Mouse (Mus musculus): ENCODE results near the gene Lag3. TPM values are rescaled to one million over a fixed set of nuclear protein-coding genes. Genes with fewer than 3 reads are reported as not detected.

Gene Lag3
- polyA plus RNA-seq, 1 experiment from 2014 or later, result 2.7 TPM

GRCm38 (mm10) chr6:124925173-124925793, 13.8 kb upstream of the Lag3 start:
- Histone ChIP-seq H3K27ac (ENCODE audit: low read depth, low read length) (no peak overlapping the region), H3K4me1 (ENCODE audit: control insufficient read depth, insufficient read depth, low read length) (peaks cover 17% of the 10 kb centered on the region), H3K4me2 (ENCODE audit: low read length) (no peak overlapping the region), H3K9me3 (replicated peaks; ENCODE audit: control insufficient read depth, low read length) (no peaks in the 10 kb centered on the region), H3K4me3 (ENCODE audit: low read depth, low read length) (no peak overlapping the region), H3K36me3 (ENCODE audit: control insufficient read depth, insufficient read depth, low read length) (no peaks in the 10 kb centered on the region), H3K9ac (ENCODE audit: low read length) (no peak overlapping the region), H3K27me3 (replicated peaks; ENCODE audit: control insufficient read depth, insufficient read depth, low read length) (no peaks in the 10 kb centered on the region)
- 36% methylated on average over 12 of the region's 12 CpGs for WGBS
- DNase-seq (ENCODE audit: low spot score) (no peak), ATAC-seq (no peak)

GRCm38 (mm10) chr6:124921539-124921938, 10.0 kb upstream of the Lag3 start:
- Histone ChIP-seq H3K4me1 (ENCODE audit: control insufficient read depth, insufficient read depth, low read length) (peaks cover 23% of the 10 kb centered on the region), H3K4me2 (ENCODE audit: low read length) (no peak overlapping the region), H3K27ac (ENCODE audit: low read depth, low read length) (peak overlapping the region; percentile 100; the same call in 1 of the 2 replicates), H3K36me3 (ENCODE audit: control insufficient read depth, insufficient read depth, low read length) (no peaks in the 10 kb centered on the region), H3K9me3 (replicated peaks; ENCODE audit: control insufficient read depth, low read length) (no peaks in the 10 kb centered on the region), H3K9ac (ENCODE audit: low read length) (no peak overlapping the region), H3K27me3 (replicated peaks; ENCODE audit: control insufficient read depth, insufficient read depth, low read length) (no peaks in the 10 kb centered on the region), H3K4me3 (ENCODE audit: low read depth, low read length) (no peak overlapping the region)
- 65% methylated on average over 4 of the region's 4 CpGs for WGBS
- DNase-seq (ENCODE audit: low spot score), result no peak
- ATAC-seq, result no peak

GRCm38 (mm10) chr6:124920318-124921085, 9.0 kb upstream of the Lag3 start:
- DNase-seq (ENCODE audit: low spot score) (no peak), ATAC-seq (no peak)
- H3K4me1 ChIP-seq (ENCODE audit: control insufficient read depth, insufficient read depth, low read length), result peaks cover 29% of the 10 kb centered on the region

GRCm38 (mm10) chr6:124919695-124920317, 8.3 kb upstream of the Lag3 start, which contains the start of gene Ptms:
Ptms (minus strand) TSS chr6:124920103.
- H3K4me2 ChIP-seq (ENCODE audit: low read length), result peak within 1 kb of the TSS; percentile 100
- under 1% methylated on average over 13 of the region's 13 CpGs for WGBS
- H3K9ac ChIP-seq (ENCODE audit: low read length), result peak within 1 kb of the TSS; percentile 100; the same call in 1 of the 2 replicates
- no peaks in the 10 kb centered on the region for H3K27me3 ChIP-seq (replicated peaks; ENCODE audit: control insufficient read depth, insufficient read depth, low read length)
- peaks cover 2% of the 10 kb centered on the region for H3K36me3 ChIP-seq (ENCODE audit: control insufficient read depth, insufficient read depth, low read length)
- H3K4me3 ChIP-seq (ENCODE audit: low read depth, low read length), result peak within 1 kb of the TSS; percentile 93
- peak; percentile 98 for DNase-seq (ENCODE audit: low spot score)
- H3K4me1 ChIP-seq (ENCODE audit: control insufficient read depth, insufficient read depth, low read length), result peaks cover 36% of the 10 kb centered on the region
- peak within 1 kb of the TSS; percentile 100 for H3K27ac ChIP-seq (ENCODE audit: low read depth, low read length)
- no peaks in the 10 kb centered on the region for H3K9me3 ChIP-seq (replicated peaks; ENCODE audit: control insufficient read depth, low read length)
- ATAC-seq, result peak; percentile 82

More at GRCm38 (mm10) chr6:124920318-124921085, 9.0 kb upstream of the Lag3 start:
- peak overlapping the region; percentile 52; the same call in 1 of the 2 replicates for H3K9ac ChIP-seq (ENCODE audit: low read length)
- no peaks in the 10 kb centered on the region for H3K9me3 ChIP-seq (replicated peaks; ENCODE audit: control insufficient read depth, low read length)
- H3K36me3 ChIP-seq (ENCODE audit: control insufficient read depth, insufficient read depth, low read length), result no peaks in the 10 kb centered on the region
- WGBS, result 23% methylated on average over 9 of the region's 9 CpGs
- H3K27me3 ChIP-seq (replicated peaks; ENCODE audit: control insufficient read depth, insufficient read depth, low read length), result no peaks in the 10 kb centered on the region
- peak overlapping the region; percentile 100 for H3K27ac ChIP-seq (ENCODE audit: low read depth, low read length)
- H3K4me3 ChIP-seq (ENCODE audit: low read depth, low read length), result peak overlapping the region; percentile 10; the same call in 1 of the 2 replicates
- peak overlapping the region; percentile 100 for H3K4me2 ChIP-seq (ENCODE audit: low read length)

GRCm38 (mm10) chr6:124918890-124919627, 7.6 kb upstream of the Lag3 start:
- peaks cover 10% of the 10 kb centered on the region for H3K36me3 ChIP-seq (ENCODE audit: control insufficient read depth, insufficient read depth, low read length)

GRCm38 (mm10) chr6:124918331-124918690, 6.8 kb upstream of the Lag3 start:
- Histone ChIP-seq H3K9ac (ENCODE audit: low read length) (peak overlapping the region; percentile 100), H3K4me2 (ENCODE audit: low read length) (peak overlapping the region; percentile 100), H3K27ac (ENCODE audit: low read depth, low read length) (peak overlapping the region; percentile 100), H3K4me1 (ENCODE audit: control insufficient read depth, insufficient read depth, low read length) (peaks cover 40% of the 10 kb centered on the region), H3K9me3 (replicated peaks; ENCODE audit: control insufficient read depth, low read length) (no peaks in the 10 kb centered on the region), H3K36me3 (ENCODE audit: control insufficient read depth, insufficient read depth, low read length) (peaks cover 17% of the 10 kb centered on the region), H3K27me3 (replicated peaks; ENCODE audit: control insufficient read depth, insufficient read depth, low read length) (no peaks in the 10 kb centered on the region), H3K4me3 (ENCODE audit: low read depth, low read length) (peak overlapping the region; percentile 93)
- 7% methylated on average over 7 of the region's 7 CpGs for WGBS
- DNase-seq (ENCODE audit: low spot score), result no peak
- no peak for ATAC-seq

More at GRCm38 (mm10) chr6:124918890-124919627, 7.6 kb upstream of the Lag3 start:
- Histone ChIP-seq H3K9me3 (replicated peaks; ENCODE audit: control insufficient read depth, low read length) (no peaks in the 10 kb centered on the region), H3K9ac (ENCODE audit: low read length) (peak overlapping the region; percentile 100), H3K4me3 (ENCODE audit: low read depth, low read length) (peak overlapping the region; percentile 93), H3K4me1 (ENCODE audit: control insufficient read depth, insufficient read depth, low read length) (peaks cover 40% of the 10 kb centered on the region), H3K27me3 (replicated peaks; ENCODE audit: control insufficient read depth, insufficient read depth, low read length) (no peaks in the 10 kb centered on the region), H3K27ac (ENCODE audit: low read depth, low read length) (peak overlapping the region; percentile 100), H3K4me2 (ENCODE audit: low read length) (peak overlapping the region; percentile 100)
- DNase-seq (ENCODE audit: low spot score) (no peak), ATAC-seq (no peak)
- 14% methylated on average over 12 of the region's 14 CpGs for WGBS

GRCm38 (mm10) chr6:124917518-124918330, 6.2 kb upstream of the Lag3 start:
- Histone ChIP-seq H3K9ac (ENCODE audit: low read length) (peak overlapping the region; percentile 100), H3K36me3 (ENCODE audit: control insufficient read depth, insufficient read depth, low read length) (peaks cover 23% of the 10 kb centered on the region)
- WGBS, result under 1% methylated on average over 34 of the region's 89 CpGs

More at GRCm38 (mm10) chr6:124917518-124918330, 6.2 kb upstream of the Lag3 start:
- Histone ChIP-seq H3K9me3 (replicated peaks; ENCODE audit: control insufficient read depth, low read length) (no peaks in the 10 kb centered on the region), H3K4me3 (ENCODE audit: low read depth, low read length) (peak overlapping the region; percentile 93), H3K27me3 (replicated peaks; ENCODE audit: control insufficient read depth, insufficient read depth, low read length) (no peaks in the 10 kb centered on the region), H3K4me1 (ENCODE audit: control insufficient read depth, insufficient read depth, low read length) (peaks cover 40% of the 10 kb centered on the region), H3K27ac (ENCODE audit: low read depth, low read length) (peak overlapping the region; percentile 100), H3K4me2 (ENCODE audit: low read length) (peak overlapping the region; percentile 100)
- DNase-seq (ENCODE audit: low spot score), result peak; percentile 97
- ATAC-seq, result peak; percentile 69

Data from forebrain, embryonic 14.5 days (tissue).